ENCODE assay signal across 1 mouse cellular context in the genomic region with DNA sequence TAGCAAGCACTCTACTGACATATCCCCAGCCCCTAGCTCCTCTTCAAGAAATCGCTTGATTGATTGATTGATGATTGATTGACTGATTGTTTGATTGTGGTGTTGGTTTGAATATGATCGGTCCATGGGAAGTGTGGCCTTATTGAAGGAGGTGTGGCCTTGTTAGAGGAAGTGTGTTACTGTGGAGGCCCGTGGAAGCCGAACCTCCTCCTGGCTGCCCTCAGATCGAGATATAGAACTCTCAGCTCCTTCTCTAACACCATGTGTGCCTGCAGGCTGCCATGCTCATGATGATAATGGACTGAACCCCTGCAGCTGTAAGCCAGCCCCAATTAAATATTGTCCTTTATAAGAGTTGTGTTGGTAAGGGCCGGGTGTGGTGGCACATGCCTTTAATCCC.
TF ChIP-seq lines count a peak whose summit lies in the region.

No protein-coding gene starts in this region.

TF ChIP-seq in MEL, 35 proteins besides CTCF, POLR2A, EP300 and RAD21:
- TF ChIP-seq ZC3H11A (IDR thresholded peaks at IDR 0.05; ENCODE audit: low read depth, low read length) (no peak), MEF2A (IDR thresholded peaks at IDR 0.05; ENCODE audit: extremely low read depth, insufficient replicate concordance, low read depth, low read length, poor library complexity, severe bottlenecking) (no peak), TBP (IDR thresholded peaks at IDR 0.05; ENCODE audit: low read depth, low read length) (0 out of 2 replicates have a peak, but pooled peaks have one; percentile 9)
